Mouse (Mus musculus) bone marrow, adult 2 months (tissue): ENCODE measurements around the gene Map3k7cl.

Source experiments
- CTCF ChIP-seq: fragments of 200-500 bp; IDR thresholded peaks from 2 replicates; pipeline ENCODE4 v1.5.1; 2011; ENCODE audit warnings: low read length, control low read depth; ENCODE audit not compliant: control insufficient read depth, insufficient read depth
- POLR2A ChIP-seq: fragments of 200-500 bp; IDR thresholded peaks from 2 replicates; pipeline ENCODE4 v1.6.1; 2011; ENCODE audit warnings: low read depth, mild to moderate bottlenecking, control low read depth, low read length, borderline replicate concordance; ENCODE audit not compliant: control insufficient read depth

GRCm38 (mm10) chr16:87602717-87603526 is 49.8 kb downstream of the Map3k7cl start:
- TF ChIP-seq CTCF = no peak
- TF ChIP-seq POLR2A = no peak
